Mouse (Mus musculus): Measurements from ENCODE around the gene Dcun1d2. TPM values are rescaled to one million over a fixed set of nuclear protein-coding genes. Genes with fewer than 3 reads are reported as not detected.
A peak's percentile ranks its signal among the peaks of the same experiment; 100 is the strongest.

Gene Dcun1d2
- polyA plus RNA-seq, 1 experiment = 13.2 TPM

DNA sequence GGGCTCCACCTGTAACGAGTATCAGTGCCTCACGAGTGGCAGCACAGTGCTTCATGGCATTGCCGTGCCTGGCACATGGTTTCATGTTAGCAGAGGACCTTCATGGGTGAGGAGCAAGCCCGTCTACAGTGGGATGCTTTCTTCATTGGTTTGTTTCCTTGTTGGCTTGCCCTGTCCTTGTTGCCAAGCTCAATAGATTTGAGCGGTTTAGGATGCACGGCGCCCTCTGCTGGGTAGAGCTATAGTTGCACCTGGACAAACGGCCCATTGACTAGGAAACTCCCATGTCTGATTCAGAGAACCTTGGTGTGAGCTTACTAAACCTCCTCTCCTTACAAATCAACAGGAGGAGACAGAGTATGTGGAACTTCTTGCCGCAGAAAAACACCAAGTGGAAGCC lies 4.4 kb upstream of the Dcun1d2 start:
- WGBS = 29% methylated on average over 9 of the region's 9 CpGs
- Histone ChIP-seq H3K4me3 (ENCODE audit: extremely low read depth, insufficient read depth, insufficient read length) (no peak overlapping the region), H3K27me3 (ENCODE audit: control insufficient read depth, insufficient read depth, low read length) (no peaks in the 10 kb centered on the region), H3K36me3 (ENCODE audit: control insufficient read depth, insufficient read depth, low read length) (peaks cover 18% of the 10 kb centered on the region), H3K4me1 (ENCODE audit: control insufficient read depth, insufficient read depth, insufficient read length) (no peaks in the 10 kb centered on the region), H3K27ac (ENCODE audit: insufficient read depth, low read length) (no peak overlapping the region)
- TF ChIP-seq POLR2A (IDR thresholded peaks at IDR 0.05; ENCODE audit: low read depth, low read length) = no peak
- peak; percentile 63; the same call in 1 of the 2 replicates for TF ChIP-seq CTCF (IDR thresholded peaks at IDR 0.05; ENCODE audit: extremely low read depth, insufficient read depth, insufficient read length, insufficient replicate concordance)
- peak; percentile 45 to 75 for DNase-seq (ENCODE audit: low read depth in 1 of 2, low spot score in 2 of 2)

- H3K4me1 ChIP-seq (ENCODE audit: control insufficient read depth, insufficient read depth, insufficient read length) = peaks cover 5% of the 10 kb centered on the region; the same call in 1 of the 2 replicates
- H3K27ac ChIP-seq (ENCODE audit: insufficient read depth, low read length) = no peak overlapping the region
- peak overlapping the region; percentile 93 for H3K4me3 ChIP-seq (ENCODE audit: extremely low read depth, insufficient read depth, insufficient read length)
- 13% methylated on average over 6 of the region's 6 CpGs for WGBS
- H3K36me3 ChIP-seq (ENCODE audit: control insufficient read depth, insufficient read depth, low read length) = 0 out of 2 replicates have a peak, but pooled peaks cover 4% of the 10 kb centered on the region
- TF ChIP-seq CTCF (IDR thresholded peaks at IDR 0.05; ENCODE audit: extremely low read depth, insufficient read depth, insufficient read length, insufficient replicate concordance) = no peak
- no peak for TF ChIP-seq POLR2A (IDR thresholded peaks at IDR 0.05; ENCODE audit: low read depth, low read length)
- no peak for DNase-seq (ENCODE audit: low read depth in 1 of 2, low spot score in 2 of 2)
- no peaks in the 10 kb centered on the region for H3K27me3 ChIP-seq (ENCODE audit: control insufficient read depth, insufficient read depth, low read length)
Measured at GRCm38 (mm10) chr8:13288646-13289045, 715 bp upstream of the Dcun1d2 start.

DNA sequence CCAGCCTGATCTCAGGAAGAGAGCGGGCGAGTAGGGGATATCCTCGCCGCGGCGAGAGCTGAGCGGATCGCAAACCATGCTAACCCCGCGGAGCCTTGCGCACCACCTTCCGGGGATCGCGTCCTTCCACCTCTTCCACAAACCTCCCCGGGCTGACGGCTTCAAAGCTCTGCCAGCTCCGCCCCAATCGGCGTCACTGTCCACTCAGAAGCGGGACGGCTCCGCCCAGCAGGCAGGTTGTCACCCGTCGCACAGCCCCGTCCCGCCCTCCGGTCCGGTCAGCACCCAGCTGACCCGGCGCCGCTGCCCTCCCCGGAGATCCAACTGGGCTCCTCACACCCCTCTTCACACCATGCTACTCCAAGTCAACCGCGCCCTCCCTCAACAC lies 633 bp downstream of the Dcun1d2 start:
- Histone ChIP-seq H3K36me3 (ENCODE audit: control insufficient read depth, insufficient read depth, low read length) (no peaks in the 10 kb centered on the region), H3K4me3 (ENCODE audit: extremely low read depth, insufficient read depth, insufficient read length) (peak overlapping the region; percentile 93), H3K27me3 (ENCODE audit: control insufficient read depth, insufficient read depth, low read length) (no peaks in the 10 kb centered on the region), H3K27ac (ENCODE audit: insufficient read depth, low read length) (peak overlapping the region; percentile 90), H3K4me1 (ENCODE audit: control insufficient read depth, insufficient read depth, insufficient read length) (peaks cover 5% of the 10 kb centered on the region; the same call in 1 of the 2 replicates)
- TF ChIP-seq CTCF (IDR thresholded peaks at IDR 0.05; ENCODE audit: extremely low read depth, insufficient read depth, insufficient read length, insufficient replicate concordance) (no peak), POLR2A (IDR thresholded peaks at IDR 0.05; ENCODE audit: low read depth, low read length) (no peak; the same call in 1 of the 2 replicates)
- under 1% methylated on average over 34 of the region's 34 CpGs for WGBS
- DNase-seq (ENCODE audit: low read depth in 1 of 2, low spot score in 2 of 2) = peak; percentile 50 to 77

GRCm38 (mm10) chr8:13283200-13283599 lies 4.7 kb downstream of the Dcun1d2 start:
- 84% methylated on average over 1 of the region's 1 CpGs for WGBS
- no peak for DNase-seq (ENCODE audit: low read depth in 1 of 2, low spot score in 2 of 2)
- Histone ChIP-seq H3K27ac (ENCODE audit: insufficient read depth, low read length) (no peak overlapping the region), H3K4me1 (ENCODE audit: control insufficient read depth, insufficient read depth, insufficient read length) (peaks cover 5% of the 10 kb centered on the region; the same call in 1 of the 2 replicates), H3K36me3 (ENCODE audit: control insufficient read depth, insufficient read depth, low read length) (no peaks in the 10 kb centered on the region), H3K27me3 (ENCODE audit: control insufficient read depth, insufficient read depth, low read length) (no peaks in the 10 kb centered on the region), H3K4me3 (ENCODE audit: extremely low read depth, insufficient read depth, insufficient read length) (no peak overlapping the region)
- TF ChIP-seq CTCF (IDR thresholded peaks at IDR 0.05; ENCODE audit: extremely low read depth, insufficient read depth, insufficient read length, insufficient replicate concordance) (no peak), POLR2A (IDR thresholded peaks at IDR 0.05; ENCODE audit: low read depth, low read length) (no peak)

GRCm38 (mm10) chr8:13276941-13277447 lies 10.9 kb downstream of the Dcun1d2 start:
- no peaks in the 10 kb centered on the region for H3K4me1 ChIP-seq (ENCODE audit: control insufficient read depth, insufficient read depth, insufficient read length)
- no peak overlapping the region for H3K27ac ChIP-seq (ENCODE audit: insufficient read depth, low read length)
- H3K4me3 ChIP-seq (ENCODE audit: extremely low read depth, insufficient read depth, insufficient read length) = no peak overlapping the region
- H3K36me3 ChIP-seq (ENCODE audit: control insufficient read depth, insufficient read depth, low read length) = peaks cover 3% of the 10 kb centered on the region; the same call in 1 of the 2 replicates
- TF ChIP-seq POLR2A (IDR thresholded peaks at IDR 0.05; ENCODE audit: low read depth, low read length) (no peak), CTCF (IDR thresholded peaks at IDR 0.05; ENCODE audit: extremely low read depth, insufficient read depth, insufficient read length, insufficient replicate concordance) (no peak)
- 60% methylated on average over 5 of the region's 5 CpGs for WGBS
- H3K27me3 ChIP-seq (ENCODE audit: control insufficient read depth, insufficient read depth, low read length) = no peaks in the 10 kb centered on the region
- no peak for DNase-seq (ENCODE audit: low read depth in 1 of 2, low spot score in 2 of 2)

DNA sequence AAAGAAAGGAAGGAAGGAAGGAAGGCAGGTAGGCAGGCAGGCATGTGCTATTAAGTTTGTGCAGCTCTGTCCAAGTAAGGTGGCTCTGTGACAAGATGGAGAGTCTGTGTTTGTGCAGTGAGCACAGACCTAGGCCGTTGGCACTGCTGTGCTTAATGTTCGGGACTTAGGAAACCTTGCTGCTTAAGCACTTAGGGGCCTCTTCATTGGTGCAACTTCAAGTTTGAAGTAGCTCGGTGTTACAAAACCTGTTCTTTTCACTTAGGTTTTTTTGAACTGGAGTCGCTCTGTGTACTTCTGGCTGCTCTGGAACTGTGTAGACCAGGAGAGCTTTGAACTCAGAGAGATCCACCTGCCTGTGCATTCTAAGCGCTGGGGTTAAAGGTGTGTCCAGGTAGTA lies 15.1 kb downstream of the Dcun1d2 start:
- Histone ChIP-seq H3K36me3 (ENCODE audit: control insufficient read depth, insufficient read depth, low read length) (peaks cover 17% of the 10 kb centered on the region), H3K4me3 (ENCODE audit: extremely low read depth, insufficient read depth, insufficient read length) (no peak overlapping the region), H3K27me3 (ENCODE audit: control insufficient read depth, insufficient read depth, low read length) (no peaks in the 10 kb centered on the region), H3K27ac (ENCODE audit: insufficient read depth, low read length) (no peak overlapping the region), H3K4me1 (ENCODE audit: control insufficient read depth, insufficient read depth, insufficient read length) (no peaks in the 10 kb centered on the region)
- TF ChIP-seq POLR2A (IDR thresholded peaks at IDR 0.05; ENCODE audit: low read depth, low read length) (no peak), CTCF (IDR thresholded peaks at IDR 0.05; ENCODE audit: extremely low read depth, insufficient read depth, insufficient read length, insufficient replicate concordance) (no peak)
- WGBS = 90% methylated on average over 5 of the region's 5 CpGs
- no peak for DNase-seq (ENCODE audit: low read depth in 1 of 2, low spot score in 2 of 2)

- Histone ChIP-seq H3K36me3 (ENCODE audit: control insufficient read depth, insufficient read depth, low read length) (peaks cover 17% of the 10 kb centered on the region), H3K4me1 (ENCODE audit: control insufficient read depth, insufficient read depth, insufficient read length) (no peaks in the 10 kb centered on the region), H3K27me3 (ENCODE audit: control insufficient read depth, insufficient read depth, low read length) (no peaks in the 10 kb centered on the region), H3K4me3 (ENCODE audit: extremely low read depth, insufficient read depth, insufficient read length) (no peak overlapping the region), H3K27ac (ENCODE audit: insufficient read depth, low read length) (no peak overlapping the region)
- 70% methylated on average over 2 of the region's 2 CpGs for WGBS
- TF ChIP-seq CTCF (IDR thresholded peaks at IDR 0.05; ENCODE audit: extremely low read depth, insufficient read depth, insufficient read length, insufficient replicate concordance) (no peak), POLR2A (IDR thresholded peaks at IDR 0.05; ENCODE audit: low read depth, low read length) (no peak)
- DNase-seq (ENCODE audit: low read depth in 1 of 2, low spot score in 2 of 2) = no peak
Measured at GRCm38 (mm10) chr8:13267566-13267965, 20.4 kb downstream of the Dcun1d2 start.
